ENCODE assay signal across 10 mouse cellular contexts in the genomic region with DNA sequence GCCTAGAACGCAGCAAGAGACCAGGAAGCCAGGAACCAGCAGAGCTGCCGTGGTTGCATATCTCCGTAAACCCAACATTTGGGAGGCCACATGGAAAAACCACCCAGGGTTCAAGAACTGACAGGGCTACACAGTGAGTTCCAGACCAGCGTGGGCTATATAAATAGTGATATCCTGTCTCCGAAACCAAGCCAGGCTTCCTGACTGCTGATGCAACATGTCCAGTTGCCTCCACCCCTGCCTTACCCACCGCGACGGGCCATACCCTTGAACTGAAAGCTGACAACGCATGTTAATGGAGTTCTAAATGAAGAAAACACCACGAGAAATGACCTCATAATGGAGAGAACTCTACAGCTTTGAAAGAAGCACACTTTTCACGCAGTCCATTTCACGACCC. TPM values are rescaled to one million over a fixed set of nuclear protein-coding genes. Genes with fewer than 3 reads are reported as not detected.
DNase-seq lines count a peak whose midpoint lies in the region; ATAC-seq and TF ChIP-seq lines count a peak whose summit lies in the region.
"Had no signal": no experiment of that assay in that cellular context is flagged by ENCODE, and none has a peak within 500 bp of the region (broad histone marks: within the 10 kb centered on the region; RNA-seq: fewer than 3 reads in every experiment).

No protein-coding gene starts in this region.

- peak overlapping the region; percentile 64; the same call in 1 of the 2 replicates for H3K27ac ChIP-seq in heart, embryonic 11.5 days (ENCODE audit: low read depth, low read length)
- H3K27ac ChIP-seq in heart, adult 2 months = no peak overlapping the region
- H3K27ac ChIP-seq in MEL (ENCODE audit: control insufficient read depth, low read depth, low read length) = peak overlapping the region; percentile 9; the same call in 1 of the 2 replicates
- peak overlapping the region; percentile 93 for H3K27ac ChIP-seq in intestine, postnatal 0 days (ENCODE audit: low read depth, low read length)
- no peak overlapping the region for H3K27ac ChIP-seq in midbrain, embryonic 13.5 days
- H3K27ac ChIP-seq: limb, embryonic 12.5 days had no signal

- TF ChIP-seq EP300 in heart, adult 2 months (IDR thresholded peaks at IDR 0.05; ENCODE audit: insufficient read depth, low read depth, low read length) = no peak
- TF ChIP-seq EP300 in MEL (IDR thresholded peaks at IDR 0.05; ENCODE audit: low read depth in 1 of 2, low read length in 2 of 2) = 0 out of 4 replicates have a peak, but pooled peaks of 1 of the 2 experiments have one; percentile 4

- TF ChIP-seq CTCF in heart, adult 2 months (IDR thresholded peaks at IDR 0.05) = no peak
- TF ChIP-seq CTCF in MEL (IDR thresholded peaks at IDR 0.05 in 2 of 3, conservative IDR thresholded peaks at IDR 0.05 in 1 of 3; ENCODE audit: control insufficient read depth in 1 of 3, insufficient read depth in 1 of 3, low read depth in 2 of 3, low read length in 3 of 3, poor library complexity in 1 of 3, severe bottlenecking in 1 of 3) = no peak
- TF ChIP-seq CTCF in intestine, postnatal 0 days (IDR thresholded peaks at IDR 0.05; ENCODE audit: low read depth) = no peak

- no peaks in the 10 kb centered on the region for H3K27me3 ChIP-seq in heart, embryonic 11.5 days (ENCODE audit: control insufficient read depth, insufficient read depth, low read length)
- H3K27me3 ChIP-seq in heart, adult 2 months (ENCODE audit: control insufficient read depth, insufficient read depth, low read length) = no peaks in the 10 kb centered on the region
- H3K27me3 ChIP-seq in MEL (ENCODE audit: control insufficient read depth in 1 of 2, insufficient read depth in 2 of 2, low read length in 2 of 2) = no peaks in the 10 kb centered on the region
- no peaks in the 10 kb centered on the region for H3K27me3 ChIP-seq in intestine, postnatal 0 days (replicated peaks; ENCODE audit: control insufficient read depth, insufficient read depth, low read length)
- H3K27me3 ChIP-seq in midbrain, embryonic 13.5 days = no peaks in the 10 kb centered on the region
- H3K27me3 ChIP-seq: embryonic facial prominence, embryonic 15.5 days; limb, embryonic 12.5 days had no signal

- no peak for ATAC-seq in heart, embryonic 11.5 days (replicated peaks; ENCODE audit: insufficient number of reproducible peaks, low FRiP score, low TSS enrichment)
- ATAC-seq in intestine, postnatal 0 days = no peak
- no peak for ATAC-seq in midbrain, embryonic 13.5 days

- H3K4me1 ChIP-seq in heart, embryonic 11.5 days (ENCODE audit: control insufficient read depth, insufficient read depth, low read length) = peaks cover 39% of the 10 kb centered on the region
- H3K4me1 ChIP-seq in heart, adult 2 months (ENCODE audit: control insufficient read depth, insufficient read depth, low read length) = peaks cover 10% of the 10 kb centered on the region
- peaks cover 29 to 45% of the 10 kb centered on the region in 2 experiments for H3K4me1 ChIP-seq in MEL (ENCODE audit: control insufficient read depth in 1 of 2, insufficient read depth in 2 of 2, low read length in 2 of 2)
- H3K4me1 ChIP-seq in intestine, postnatal 0 days (replicated peaks; ENCODE audit: control insufficient read depth, insufficient read depth, low read length) = peaks cover 29% of the 10 kb centered on the region
- H3K4me1 ChIP-seq in midbrain, embryonic 13.5 days (replicated peaks) = peaks cover 6% of the 10 kb centered on the region; the same call in 1 of the 2 replicates

- intact Hi-C loops in heart, adult 2 months (cut with DNase I) = loop anchor here (5.0 kb wide), 1 partner anchor 79 kb away; a partner anchor contains a TSS
- intact Hi-C loops in left cerebral cortex, postnatal 10 days (cut with DNase I) = no loop called here

- H3K9me3 ChIP-seq in heart, embryonic 11.5 days (replicated peaks; ENCODE audit: control insufficient read depth, low read length) = no peaks in the 10 kb centered on the region
- no peaks in the 10 kb centered on the region for H3K9me3 ChIP-seq in MEL (replicated peaks; ENCODE audit: insufficient read depth, low read length)
- no peaks in the 10 kb centered on the region for H3K9me3 ChIP-seq in intestine, postnatal 0 days (ENCODE audit: control insufficient read depth)
- no peaks in the 10 kb centered on the region for H3K9me3 ChIP-seq in midbrain, embryonic 13.5 days
- H3K9me3 ChIP-seq: embryonic facial prominence, embryonic 15.5 days; limb, embryonic 12.5 days had no signal

- H3K9ac ChIP-seq in heart, embryonic 11.5 days (ENCODE audit: low read depth, low read length) = no peak overlapping the region
- no peak overlapping the region for H3K9ac ChIP-seq in heart, adult 2 months (ENCODE audit: low read depth, low read length)
- peak overlapping the region; percentile 16; the same call in 1 of the 2 replicates for H3K9ac ChIP-seq in MEL (ENCODE audit: control insufficient read depth, low read depth, low read length, poor library complexity, severe bottlenecking)
- H3K9ac ChIP-seq in intestine, postnatal 0 days (ENCODE audit: low read depth, low read length) = no peak overlapping the region
- H3K9ac ChIP-seq in midbrain, embryonic 13.5 days (replicated peaks) = no peak overlapping the region
- H3K9ac ChIP-seq: embryonic facial prominence, embryonic 15.5 days; limb, embryonic 12.5 days had no signal

- DNase-seq in heart, adult 2 months = no peak
- no peak for DNase-seq in MEL (ENCODE audit: low read depth, low spot score)
- DNase-seq in lung, postnatal 4 days = peak; percentile 57 to 73
- no peak for DNase-seq in right cerebral cortex, postnatal 10 days (ENCODE audit: low spot score in 2 of 2)
- DNase-seq in left cerebral cortex, postnatal 10 days (ENCODE audit: extremely low spot score in 1 of 2, low spot score in 2 of 2) = no peak

- TF ChIP-seq RAD21 in MEL (IDR thresholded peaks at IDR 0.05; ENCODE audit: low read depth, low read length) = no peak

- no peak overlapping the region; the same call in 1 of the 2 replicates for H3K4me2 ChIP-seq in heart, embryonic 11.5 days
- no peak overlapping the region for H3K4me2 ChIP-seq in intestine, postnatal 0 days (replicated peaks; ENCODE audit: low read depth)
- no peak overlapping the region for H3K4me2 ChIP-seq in midbrain, embryonic 13.5 days (replicated peaks)
- H3K4me2 ChIP-seq: limb, embryonic 12.5 days had no signal

- no peak for TF ChIP-seq POLR2A in heart, adult 2 months (IDR thresholded peaks at IDR 0.05; ENCODE audit: insufficient read depth, low read depth, low read length)
- TF ChIP-seq POLR2A in MEL (IDR thresholded peaks at IDR 0.05; ENCODE audit: control insufficient read depth in 1 of 2, insufficient read depth in 1 of 2, low read depth in 1 of 2, low read length in 2 of 2, poor library complexity in 1 of 2) = no peak

- no peaks in the 10 kb centered on the region for H3K79me2 ChIP-seq in heart, adult 2 months (replicated peaks; ENCODE audit: control insufficient read depth, insufficient read depth, low read length)
- no peaks in the 10 kb centered on the region for H3K79me2 ChIP-seq in MEL (ENCODE audit: control insufficient read depth, insufficient read depth, low read length, poor library complexity)

- H3K4me3 ChIP-seq in heart, embryonic 11.5 days (ENCODE audit: low read depth, low read length) = no peak overlapping the region
- H3K4me3 ChIP-seq in heart, adult 2 months = no peak overlapping the region
- no peak overlapping the region for H3K4me3 ChIP-seq in MEL (ENCODE audit: control insufficient read depth in 1 of 2, insufficient read depth in 1 of 2, low read depth in 2 of 2, low read length in 2 of 2)
- no peak overlapping the region for H3K4me3 ChIP-seq in intestine, postnatal 0 days (ENCODE audit: low read depth, low read length)
- no peak overlapping the region for H3K4me3 ChIP-seq in midbrain, embryonic 13.5 days (replicated peaks)
- H3K4me3 ChIP-seq: embryonic facial prominence, embryonic 15.5 days; limb, embryonic 12.5 days had no signal

- WGBS in heart, embryonic 11.5 days (ENCODE audit: insufficient replicate concordance) = 58% methylated on average over 12 of the region's 12 CpGs
- 47% methylated on average over 12 of the region's 12 CpGs for WGBS in heart, adult 2 months
- 64% methylated on average over 12 of the region's 12 CpGs for WGBS in intestine, postnatal 0 days
- 79% methylated on average over 12 of the region's 12 CpGs for WGBS in midbrain, embryonic 13.5 days

- H3K36me3 ChIP-seq in heart, embryonic 11.5 days (ENCODE audit: control insufficient read depth, insufficient read depth, low read length) = no peaks in the 10 kb centered on the region
- H3K36me3 ChIP-seq in heart, adult 2 months (ENCODE audit: control insufficient read depth, insufficient read depth, low read length) = no peaks in the 10 kb centered on the region
- H3K36me3 ChIP-seq in MEL (ENCODE audit: control insufficient read depth in 1 of 2, insufficient read depth in 2 of 2, low read length in 2 of 2) = peaks cover 0 to 30% of the 10 kb centered on the region in 2 experiments; a peak in 2 of 4 replicates
- H3K36me3 ChIP-seq in intestine, postnatal 0 days (ENCODE audit: control insufficient read depth, insufficient read depth) = no peaks in the 10 kb centered on the region
- H3K36me3 ChIP-seq in midbrain, embryonic 13.5 days = no peaks in the 10 kb centered on the region
- H3K36me3 ChIP-seq: embryonic facial prominence, embryonic 15.5 days; limb, embryonic 12.5 days had no signal

TF ChIP-seq in MEL, 35 proteins besides CTCF, POLR2A, EP300 and RAD21 (continues in another document):
- TF ChIP-seq CHD1 (IDR thresholded peaks at IDR 0.05; ENCODE audit: low read depth, low read length) = no peak

RNA-seq across cellular contexts. Expression of a gene that starts 14.2 kb away (rescaled TPM):
- polyA plus RNA-seq in heart, embryonic 11.5 days (2014; fragmentation: Nextera tagmentation; extraction: Ambion mirVana) = 24.9 and 28.9 TPM in 2 replicates
- total RNA-seq in heart, adult 2 months (2021) = 10 to 100 TPM; 30.8 to 30.9 TPM
- polyA plus RNA-seq in heart, adult 2 months (2012; rRNA removed) = 12.7 and 21.1 TPM in 2 replicates
- 56.6 and 57.0 TPM in 2 replicates for total RNA-seq in MEL (2012; rRNA removed)
- polyA plus RNA-seq in MEL (2012; ENCODE audit: insufficient read depth in 1 of 2, insufficient read length in 2 of 2, low read depth in 1 of 2, low replicate concordance in 2 of 2, missing spikeins in 1 of 2) = 100 to 1,000 TPM in 1 of 2 experiments, 10 to 100 TPM in 1; 51.0 to 102 TPM
- 81.7 and 86.9 TPM in 2 replicates for polyA plus RNA-seq in intestine, postnatal 0 days (2015; fragmentation: Nextera tagmentation; extraction: Ambion mirVana)
- polyA plus RNA-seq in midbrain, embryonic 13.5 days (2015; fragmentation: Nextera tagmentation; extraction: Ambion mirVana) = 16.2 and 16.4 TPM in 2 replicates
- 10 to 100 TPM; 46.3 TPM for total RNA-seq in left cerebral cortex, postnatal 10 days (2021)

RNA-seq across cellular contexts. Expression of a gene that starts 50.5 kb away (rescaled TPM):
- polyA plus RNA-seq in heart, embryonic 11.5 days (2014; fragmentation: Nextera tagmentation; extraction: Ambion mirVana) = 0.40 and 0.72 TPM in 2 replicates
- under 1 TPM in 1 of 2 experiments, not detected in 1; 0.09 TPM for total RNA-seq in heart, adult 2 months (2021)
- polyA plus RNA-seq in heart, adult 2 months (2012; rRNA removed) = 0.21 and 0.32 TPM in 2 replicates
- total RNA-seq in MEL (2012; rRNA removed) = not detected in 2 replicates
- polyA plus RNA-seq in MEL (2012; ENCODE audit: insufficient read depth in 1 of 2, insufficient read length in 2 of 2, low read depth in 1 of 2, low replicate concordance in 2 of 2, missing spikeins in 1 of 2) = not detected
- 2.6 and 2.8 TPM in 2 replicates for polyA plus RNA-seq in intestine, postnatal 0 days (2015; fragmentation: Nextera tagmentation; extraction: Ambion mirVana)
- polyA plus RNA-seq in midbrain, embryonic 13.5 days (2015; fragmentation: Nextera tagmentation; extraction: Ambion mirVana) = 7.2 and 7.3 TPM in 2 replicates
- total RNA-seq in left cerebral cortex, postnatal 10 days (2021) = 10 to 100 TPM; 27.5 to 41.7 TPM

Comparison
In these comparisons a context has a peak if more than half of its experiments do, and no peak if none do; other contexts are left out.
1. H3K27ac ChIP-seq: peak in heart, embryonic 11.5 days (single experiment), MEL (single experiment) and intestine, postnatal 0 days (single experiment); none in heart, adult 2 months (single experiment) and midbrain, embryonic 13.5 days (single experiment).
2. DNase-seq: peak in lung, postnatal 4 days (2 of 2); none in heart, adult 2 months (0 of 2), MEL (single experiment), right cerebral cortex, postnatal 10 days (0 of 2) and left cerebral cortex, postnatal 10 days (0 of 2).